Mouse (Mus musculus) neural tube, embryonic 14.5 days (tissue): Measurements from ENCODE around the gene Ddc. TPM values are rescaled to one million over a fixed set of nuclear protein-coding genes. Genes with fewer than 3 reads are reported as not detected.

Experiments
- ATAC-seq: fragments of 200-750 bp; cut with Nextera tagmentation; 2 replicates; pipeline ENCODE4 v1.8.0; 2017; ENCODE audit warnings: low read depth, mild to moderate bottlenecking, moderate TSS enrichment, moderate library complexity
- H3K27ac ChIP-seq: fragments of 300-500 bp; sonication (generic); 2 replicates; pipeline ENCODE4 v1.5.1; 2014; ENCODE audit warnings: low read depth, mild to moderate bottlenecking, control low read depth, low read length, moderate library complexity, mixed read lengths
- H3K27me3 ChIP-seq: fragments of 300-500 bp; sonication (generic); 2 replicates; pipeline ENCODE4 v1.6.1; 2014; ENCODE audit warnings: low read length; ENCODE audit not compliant: control insufficient read depth, insufficient read depth
- H3K36me3 ChIP-seq: fragments of 300-500 bp; sonication (generic); 2 replicates; pipeline ENCODE4 v1.6.1; 2014; ENCODE audit warnings: low read length, mixed read lengths; ENCODE audit not compliant: control insufficient read depth, insufficient read depth
- H3K4me1 ChIP-seq: fragments of 300-500 bp; sonication (generic); 2 replicates; pipeline ENCODE4 v1.6.1; 2014; ENCODE audit warnings: low read length; ENCODE audit not compliant: control insufficient read depth, insufficient read depth
- H3K4me2 ChIP-seq: fragments of 300-500 bp; sonication (generic); 2 replicates; pipeline ENCODE4 v1.6.1; 2014; ENCODE audit warnings: mild to moderate bottlenecking, low read depth, low read length, control low read depth
- H3K4me3 ChIP-seq: fragments of 300-500 bp; sonication (generic); 2 replicates; pipeline ENCODE4 v1.5.1; 2014; ENCODE audit warnings: low read depth, low read length, control low read depth, mixed read lengths
- H3K9ac ChIP-seq: fragments of 300-500 bp; sonication (generic); replicated peaks from 2 replicates; pipeline ENCODE4 v1.6.1; 2014; ENCODE audit warnings: low read depth, mild to moderate bottlenecking, control low read depth, low read length, mixed read lengths
- H3K9me3 ChIP-seq: fragments of 300-500 bp; sonication (generic); 2 replicates; pipeline ENCODE4 v1.6.1; 2016; ENCODE audit warnings: low read length; ENCODE audit not compliant: control insufficient read depth
- WGBS: fragments of 180-500 bp; shearing (Covaris S2); extraction: QIAGEN DNeasy Blood & Tissue Kit; methylation state at CpG from one replicate; pipeline ENCODE4 v1.1.7; 2014; 5-methylcytosine and 5-hydroxymethylcytosine counted together
- polyA plus RNA-seq: library from polyadenylated mRNA; unstranded; fragments of >200 nt; fragmentation: Nextera tagmentation; extraction: Ambion mirVana; gene quantifications from 2 replicates; pipeline ENCODE4 v1.2.1, GENCODE M21; 2014

The Ddc gene
- polyA plus RNA-seq, 1 experiment from 2014 or later, result 2.7 TPM

- no peaks in the 10 kb centered on the region for H3K4me1 ChIP-seq
- 90% methylated on average over 5 of the region's 5 CpGs for WGBS
- no peak overlapping the region for H3K4me2 ChIP-seq
Observed at GRCm38 (mm10) chr11:11804421-11804820, 93.5 kb downstream of the Ddc start.

GRCm38 (mm10) chr11:11801067-11801466 is 96.9 kb downstream of the Ddc start:
- no peaks in the 10 kb centered on the region for H3K27me3 ChIP-seq
- H3K36me3 ChIP-seq, result 0 out of 2 replicates have a peak, but pooled peaks cover 3% of the 10 kb centered on the region
- H3K27ac ChIP-seq, result no peak overlapping the region
- no peak overlapping the region for H3K4me2 ChIP-seq
- no peak overlapping the region for H3K4me3 ChIP-seq
- H3K9me3 ChIP-seq, result no peaks in the 10 kb centered on the region
- ATAC-seq, result no peak
- H3K9ac ChIP-seq, result no peak overlapping the region
- WGBS, result 93% methylated on average over 9 of the region's 9 CpGs
- H3K4me1 ChIP-seq, result no peaks in the 10 kb centered on the region

More at GRCm38 (mm10) chr11:11804421-11804820, 93.5 kb downstream of the Ddc start:
- H3K4me3 ChIP-seq, result no peak overlapping the region
- 0 out of 2 replicates have a peak, but pooled peaks cover 3% of the 10 kb centered on the region for H3K36me3 ChIP-seq
- H3K27me3 ChIP-seq, result no peaks in the 10 kb centered on the region
- ATAC-seq, result no peak
- H3K9ac ChIP-seq, result no peak overlapping the region
- H3K27ac ChIP-seq, result no peak overlapping the region
- no peaks in the 10 kb centered on the region for H3K9me3 ChIP-seq

- ATAC-seq, result no peak
- Histone ChIP-seq H3K4me3 (no peak overlapping the region), H3K4me1 (no peaks in the 10 kb centered on the region), H3K27ac (no peak overlapping the region), H3K9ac (no peak overlapping the region), H3K27me3 (no peaks in the 10 kb centered on the region), H3K36me3 (0 out of 2 replicates have a peak, but pooled peaks cover 3% of the 10 kb centered on the region), H3K9me3 (no peaks in the 10 kb centered on the region), H3K4me2 (no peak overlapping the region)
- WGBS, result 95% methylated on average over 3 of the region's 3 CpGs
Observed at GRCm38 (mm10) chr11:11800304-11800703, 97.6 kb downstream of the Ddc start.

GRCm38 (mm10) chr11:11798690-11799089 is 99.3 kb downstream of the Ddc start:
- H3K36me3 ChIP-seq, result 0 out of 2 replicates have a peak, but pooled peaks cover 3% of the 10 kb centered on the region
- WGBS, result 98% methylated on average over 1 of the region's 1 CpGs
- no peaks in the 10 kb centered on the region for H3K4me1 ChIP-seq
- no peak overlapping the region for H3K9ac ChIP-seq
- no peaks in the 10 kb centered on the region for H3K9me3 ChIP-seq
- H3K4me2 ChIP-seq, result no peak overlapping the region
- H3K27ac ChIP-seq, result no peak overlapping the region
- ATAC-seq, result no peak
- no peak overlapping the region for H3K4me3 ChIP-seq
- no peaks in the 10 kb centered on the region for H3K27me3 ChIP-seq

GRCm38 (mm10) chr11:11794626-11795025 is 103.3 kb downstream of the Ddc start:
- ATAC-seq, result no peak
- no peak overlapping the region for H3K4me3 ChIP-seq
- no peak overlapping the region for H3K9ac ChIP-seq
- no peak overlapping the region for H3K27ac ChIP-seq
- H3K27me3 ChIP-seq, result no peaks in the 10 kb centered on the region
- H3K4me1 ChIP-seq, result no peaks in the 10 kb centered on the region
- 74% methylated on average over 1 of the region's 1 CpGs for WGBS
- no peaks in the 10 kb centered on the region for H3K9me3 ChIP-seq
- no peak overlapping the region for H3K4me2 ChIP-seq
- no peaks in the 10 kb centered on the region for H3K36me3 ChIP-seq

GRCm38 (mm10) chr11:11788521-11788974 is 109.4 kb downstream of the Ddc start:
- Histone ChIP-seq H3K9me3 (no peaks in the 10 kb centered on the region), H3K27me3 (no peaks in the 10 kb centered on the region), H3K36me3 (no peaks in the 10 kb centered on the region), H3K4me1 (no peaks in the 10 kb centered on the region), H3K9ac (no peak overlapping the region), H3K4me2 (peak overlapping the region; percentile 35; the same call in 1 of the 2 replicates), H3K4me3 (no peak overlapping the region), H3K27ac (no peak overlapping the region)
- WGBS, result under 1% methylated on average over 8 of the region's 8 CpGs
- peak; percentile 96 for ATAC-seq

- WGBS, result 72% methylated on average over 6 of the region's 6 CpGs
- no peak overlapping the region for H3K4me2 ChIP-seq
- no peak overlapping the region for H3K9ac ChIP-seq
- H3K27ac ChIP-seq, result no peak overlapping the region
- no peaks in the 10 kb centered on the region for H3K9me3 ChIP-seq
- H3K4me1 ChIP-seq, result no peaks in the 10 kb centered on the region
- no peaks in the 10 kb centered on the region for H3K36me3 ChIP-seq
- no peak overlapping the region for H3K4me3 ChIP-seq
- ATAC-seq, result no peak
- no peaks in the 10 kb centered on the region for H3K27me3 ChIP-seq
Observed at GRCm38 (mm10) chr11:11785457-11785856, 112.5 kb downstream of the Ddc start.

GRCm38 (mm10) chr11:11781728-11782127 is 116.2 kb downstream of the Ddc start:
- H3K27ac ChIP-seq, result no peak overlapping the region
- no peaks in the 10 kb centered on the region for H3K4me1 ChIP-seq
- H3K27me3 ChIP-seq, result no peaks in the 10 kb centered on the region
- H3K4me2 ChIP-seq, result no peak overlapping the region
- no peak overlapping the region for H3K4me3 ChIP-seq
- no peak for ATAC-seq
- no peaks in the 10 kb centered on the region for H3K36me3 ChIP-seq
- H3K9me3 ChIP-seq, result no peaks in the 10 kb centered on the region
- H3K9ac ChIP-seq, result no peak overlapping the region
- 90% methylated on average over 8 of the region's 8 CpGs for WGBS

GRCm38 (mm10) chr11:11778345-11778744 is 119.6 kb downstream of the Ddc start:
- Histone ChIP-seq H3K27me3 (no peaks in the 10 kb centered on the region), H3K9me3 (no peaks in the 10 kb centered on the region), H3K4me1 (no peaks in the 10 kb centered on the region), H3K4me3 (no peak overlapping the region), H3K36me3 (no peaks in the 10 kb centered on the region), H3K27ac (no peak overlapping the region), H3K4me2 (no peak overlapping the region), H3K9ac (no peak overlapping the region)
- 96% methylated on average over 6 of the region's 6 CpGs for WGBS
- ATAC-seq, result no peak
